Mouse (Mus musculus): ENCODE results near the gene Kcnmb4.

The Kcnmb4 gene

GRCm38 (mm10) chr10:116473759-116474549, at the start of gene Kcnmb4:
TSS of gene Kcnmb4 (minus strand) at chr10:116473878.
- peak; percentile 45 for DNase-seq

- no peak for DNase-seq
These were observed 45.9 kb upstream of the Kcnmb4 start for GRCm38 (mm10) chr10:116519588-116519987.

- DNase-seq = no peak
These were observed 41.9 kb upstream of the Kcnmb4 start for GRCm38 (mm10) chr10:116515590-116515989.

- DNase-seq = no peak
These were observed 41.5 kb upstream of the Kcnmb4 start for GRCm38 (mm10) chr10:116515158-116515557.

GRCm38 (mm10) chr10:116513254-116513635, 39.6 kb upstream of the Kcnmb4 start:
- DNase-seq = no peak

GRCm38 (mm10) chr10:116512521-116513253, 39.0 kb upstream of the Kcnmb4 start:
- DNase-seq = no peak

GRCm38 (mm10) chr10:116505303-116506014, 31.8 kb upstream of the Kcnmb4 start:
- no peak for DNase-seq

- DNase-seq = no peak
These were observed 19.1 kb upstream of the Kcnmb4 start for GRCm38 (mm10) chr10:116492768-116493167.

- no peak for DNase-seq
These were observed 13.4 kb upstream of the Kcnmb4 start for GRCm38 (mm10) chr10:116486895-116487747.

- DNase-seq = no peak
These were observed 8.2 kb upstream of the Kcnmb4 start for GRCm38 (mm10) chr10:116481917-116482316.

- DNase-seq = no peak
These were observed 7.3 kb upstream of the Kcnmb4 start for GRCm38 (mm10) chr10:116480988-116481387.

- no peak for DNase-seq
These were observed 2.9 kb upstream of the Kcnmb4 start for GRCm38 (mm10) chr10:116476559-116476958.

- no peak for DNase-seq
These were observed 2.0 kb upstream of the Kcnmb4 start for GRCm38 (mm10) chr10:116475725-116476124.

- peak; percentile 39 for DNase-seq
These were observed 463 bp downstream of the Kcnmb4 start for GRCm38 (mm10) chr10:116473071-116473758.

GRCm38 (mm10) chr10:116472579-116472978, 1.1 kb downstream of the Kcnmb4 start:
- DNase-seq = no peak

GRCm38 (mm10) chr10:116470306-116470925, 3.3 kb downstream of the Kcnmb4 start:
- DNase-seq = no peak

- no peak for DNase-seq
These were observed 5.6 kb downstream of the Kcnmb4 start for GRCm38 (mm10) chr10:116468094-116468493.

- no peak for DNase-seq
These were observed 9.8 kb downstream of the Kcnmb4 start for GRCm38 (mm10) chr10:116463753-116464345.

- no peak for DNase-seq
These were observed 12.2 kb downstream of the Kcnmb4 start for GRCm38 (mm10) chr10:116461443-116461842.

- no peak for DNase-seq
These were observed 14.9 kb downstream of the Kcnmb4 start for GRCm38 (mm10) chr10:116458786-116459185.

- DNase-seq = no peak
These were observed 20.9 kb downstream of the Kcnmb4 start for GRCm38 (mm10) chr10:116452771-116453170.

Data from kidney, postnatal 10 days (tissue).